Mouse (Mus musculus) gastrocnemius, postnatal 36 days (tissue): ENCODE data around the gene Mbd5. TPM values are rescaled to one million over a fixed set of nuclear protein-coding genes. Genes with fewer than 3 reads are reported as not detected.
A peak's percentile ranks its signal among the peaks of the same experiment; 100 is the strongest.
"Not testable (repeated sequence)": the region's sequence is repeated elsewhere in the genome, so short reads cannot be mapped to it uniquely, and the experiment has no call there.

Experiments used
- DNase-seq, 2 experiments: peaks; one replicate each; pipeline ENCODE4 v3.0.0; 2022
- intact Hi-C: fragments of 180-260 bp; cut with DNase I; formaldehyde crosslinking; loops from one replicate; pipeline ENCODE4 v1.15.1; 2025
- total RNA-seq, 2 experiments: library from RNA; stranded (reverse); gene quantifications; 2 replicates each; pipeline ENCODE4 v1.2.3; 2021

The Mbd5 gene
- total RNA-seq, 2 experiments from 2014 or later, result 29.5 to 31.0 TPM

DNA sequence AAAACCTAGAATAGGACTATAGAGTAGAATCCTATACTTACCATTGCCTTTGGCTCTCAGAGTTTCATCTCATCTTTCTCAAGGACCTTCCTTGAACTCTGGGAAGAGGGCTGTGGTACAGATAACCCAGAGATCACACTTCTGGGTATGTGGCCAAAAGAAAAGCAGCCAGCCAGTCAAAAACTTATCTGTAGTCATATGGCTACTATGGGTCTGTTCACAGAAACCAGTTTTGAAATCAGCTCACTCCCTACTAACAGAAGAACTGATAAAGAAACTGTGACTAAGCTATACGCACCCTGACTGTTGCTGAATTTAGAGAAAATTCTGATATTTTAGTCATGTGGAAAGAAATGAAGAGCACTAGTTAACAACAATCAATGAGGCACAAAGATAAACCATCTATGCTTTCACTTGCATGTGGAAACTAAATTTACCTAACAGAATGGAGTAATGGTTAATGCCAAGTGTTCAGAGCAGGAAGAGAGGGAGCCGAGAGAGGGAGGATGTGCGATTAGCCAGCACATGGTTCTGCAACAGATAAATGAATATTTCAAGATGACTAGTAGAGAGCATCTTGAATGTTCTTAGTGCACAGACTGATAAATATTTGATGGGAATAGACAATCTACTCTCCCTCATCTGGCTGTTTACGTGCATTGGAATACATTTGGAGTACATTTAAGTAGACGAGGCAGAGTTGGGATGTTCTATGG, 211.1 kb downstream of the Mbd5 start:
- intact Hi-C loops, result no loop called here

GRCm38 (mm10) chr2:49169766-49170165, 220.5 kb downstream of the Mbd5 start:
- DNase-seq, result no peak
- intact Hi-C loops, result no loop called here

More for the DNA sequence above, 211.1 kb downstream of the Mbd5 start:
- DNase-seq, result no peak

- no peak for DNase-seq
- intact Hi-C loops, result no loop called here
These were observed 227.7 kb downstream of the Mbd5 start for GRCm38 (mm10) chr2:49177015-49177414.

- intact Hi-C loops, result no loop called here
- DNase-seq, result no peak
These were observed 241.7 kb downstream of the Mbd5 start for GRCm38 (mm10) chr2:49190984-49191383.

GRCm38 (mm10) chr2:49191695-49192094, 242.4 kb downstream of the Mbd5 start:
- DNase-seq, result no peak
- intact Hi-C loops, result no loop called here

GRCm38 (mm10) chr2:49204081-49204480, 254.8 kb downstream of the Mbd5 start:
- DNase-seq, result no peak
- intact Hi-C loops, result no loop called here

DNA sequence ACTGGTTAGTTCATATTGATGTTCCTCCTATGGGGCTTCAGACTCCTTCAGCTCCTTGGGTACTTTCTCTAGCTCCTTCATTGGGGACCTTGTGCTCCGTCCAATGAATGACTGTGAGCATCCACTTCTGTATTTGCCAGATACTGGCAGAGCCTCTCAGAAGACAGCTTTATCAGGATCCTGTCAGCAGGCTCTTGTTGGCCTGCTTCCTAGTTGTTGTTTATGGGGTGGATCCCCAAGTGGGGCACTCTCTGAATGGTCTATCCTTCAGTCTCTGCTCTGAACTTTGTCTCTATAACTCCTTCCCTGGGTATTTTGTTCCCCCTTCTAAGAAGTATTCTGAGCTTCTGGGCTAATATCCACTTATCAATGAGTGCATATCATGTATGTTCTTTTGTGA, 256.4 kb downstream of the Mbd5 start:
- DNase-seq, intact Hi-C loops: not testable (repeated sequence)

DNA sequence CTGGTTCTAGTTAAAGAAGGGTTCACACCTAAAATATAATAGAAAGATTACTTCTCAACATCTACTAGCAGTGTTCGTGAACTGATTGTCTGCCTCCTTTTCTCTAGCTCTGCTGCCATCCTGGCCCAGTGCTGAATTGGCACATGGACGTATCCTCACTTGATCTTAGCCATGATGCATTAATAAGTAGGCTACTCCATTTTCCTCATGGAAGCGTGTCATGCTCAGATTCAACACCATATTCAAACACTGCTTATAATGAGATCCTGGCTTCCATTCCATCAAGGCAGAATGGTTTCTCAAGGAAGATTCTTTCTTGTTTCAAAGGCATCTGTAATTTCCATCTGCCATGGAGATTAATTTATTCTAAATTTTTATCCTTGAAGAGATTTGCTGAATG, 260.0 kb downstream of the Mbd5 start:
- intact Hi-C loops, result no loop called here
- DNase-seq, result no peak

GRCm38 (mm10) chr2:49210408-49210807, 261.1 kb downstream of the Mbd5 start:
- no peak for DNase-seq
- intact Hi-C loops, result no loop called here

DNA sequence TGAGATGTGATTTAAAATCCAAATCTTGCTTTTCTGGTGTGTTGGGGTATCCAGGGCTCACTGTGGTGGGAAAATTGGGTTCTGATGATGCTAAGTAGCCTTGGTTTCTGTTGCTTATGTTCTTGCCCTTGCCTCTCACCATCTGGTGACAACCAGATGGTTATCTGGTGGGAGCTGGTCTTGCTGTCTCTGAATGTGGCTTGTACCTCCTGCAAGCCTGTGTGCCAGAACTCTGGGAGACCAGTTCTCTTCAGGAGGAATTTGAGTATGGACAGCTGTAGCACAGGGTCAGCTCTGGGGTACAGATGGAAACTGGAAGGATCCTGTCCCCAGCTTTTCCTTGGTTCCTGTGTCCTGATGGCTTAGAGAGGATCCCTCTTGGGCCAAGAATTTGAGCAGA, 280.4 kb downstream of the Mbd5 start:
- intact Hi-C loops, result no loop called here
- no peak for DNase-seq

DNA sequence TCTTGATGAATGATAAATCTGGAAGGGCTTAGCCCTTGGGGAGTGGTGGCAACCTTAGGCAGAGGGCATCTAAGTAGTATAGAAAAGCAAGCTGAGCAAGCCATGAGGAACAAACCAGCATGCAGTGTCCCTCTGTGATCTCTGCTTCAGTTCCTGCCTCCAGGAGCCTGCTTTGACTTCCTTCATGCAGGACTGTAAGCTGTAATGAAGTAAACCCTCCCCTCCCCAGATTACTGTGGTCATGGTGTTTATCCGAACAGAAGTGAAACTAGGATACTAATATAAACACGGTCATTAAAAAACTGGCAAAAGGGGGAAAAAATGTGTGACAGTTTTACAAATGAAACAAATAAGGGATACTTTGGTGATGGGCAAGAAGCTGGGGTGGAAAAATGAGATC, 284.8 kb downstream of the Mbd5 start:
- no peak for DNase-seq
- intact Hi-C loops, result no loop called here

DNA sequence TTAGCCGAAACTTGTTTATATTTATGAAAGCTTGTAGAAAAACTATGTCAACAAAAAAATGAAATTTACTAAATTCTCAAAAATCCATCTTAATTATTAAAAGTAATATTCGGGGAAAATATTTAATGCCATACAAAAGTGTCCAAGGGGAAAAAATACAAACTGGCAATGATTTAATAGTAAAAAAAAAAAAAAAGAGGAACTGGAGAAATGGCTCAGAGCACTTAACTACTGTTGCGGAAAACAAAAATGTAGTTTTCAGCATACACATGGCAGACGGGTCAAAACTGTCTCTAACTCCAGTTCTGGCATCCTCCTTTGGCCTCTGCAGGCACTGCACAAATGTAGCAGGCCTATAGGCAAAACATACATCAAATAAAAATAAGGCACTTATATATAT, 292.4 kb downstream of the Mbd5 start:
- no peak for DNase-seq
- intact Hi-C loops, result no loop called here

DNA sequence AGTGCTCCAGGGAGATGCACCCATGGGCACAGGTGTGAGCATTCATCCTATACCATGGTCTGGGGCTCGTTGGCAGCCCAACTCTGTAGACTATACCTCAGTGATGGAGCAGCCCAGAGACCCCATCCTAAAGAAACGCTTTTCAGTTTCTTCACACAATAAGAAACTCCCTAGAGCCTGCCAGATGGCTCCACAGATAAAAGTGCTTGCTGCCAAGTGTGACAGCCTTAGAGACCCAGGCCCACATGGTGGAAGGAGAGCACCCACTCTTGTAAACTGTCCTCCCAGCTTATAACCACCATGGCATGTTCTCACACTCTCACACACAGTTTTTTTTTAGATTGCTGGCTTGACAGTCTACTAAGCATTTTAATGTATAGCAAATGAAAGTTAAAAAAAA, 314.8 kb downstream of the Mbd5 start:
- intact Hi-C loops, result no loop called here
- no peak for DNase-seq

DNA sequence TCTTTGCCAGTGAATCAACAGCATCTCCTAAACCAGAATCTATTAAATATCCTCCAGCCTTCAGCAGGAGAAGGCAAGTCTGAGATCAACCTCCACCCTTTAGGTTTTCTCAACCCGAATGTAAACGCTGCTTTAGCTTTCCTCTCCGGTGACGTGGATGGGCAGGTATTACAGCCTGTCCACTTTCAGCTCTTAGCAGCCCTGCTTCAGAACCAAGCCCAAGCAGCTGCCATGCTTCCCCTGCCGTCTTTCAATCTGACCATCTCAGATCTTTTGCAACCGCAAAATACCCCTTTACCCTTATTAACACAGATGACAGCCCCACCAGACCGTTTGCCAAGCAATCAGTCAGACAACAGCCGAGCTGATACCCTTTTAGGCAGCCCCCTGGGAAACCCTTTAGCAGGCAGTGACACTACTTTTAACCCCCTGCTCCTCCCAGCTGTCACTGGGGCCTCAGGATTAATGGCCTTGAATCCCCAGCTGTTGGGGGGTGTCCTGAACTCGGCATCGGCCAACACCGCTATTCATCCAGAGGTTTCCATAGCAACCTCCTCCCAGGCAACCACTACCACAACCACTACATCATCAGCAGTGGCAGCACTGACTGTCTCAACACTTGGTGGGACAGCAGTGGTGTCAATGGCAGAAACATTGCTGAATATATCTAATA, 323.1 kb downstream of the Mbd5 start:
- intact Hi-C loops, result loop anchor here (10.0 kb wide), 1 partner anchor 818 kb away; no protein-coding TSS in a partner anchor
- DNase-seq, result no peak

- DNase-seq, result no peak
- intact Hi-C loops, result loop anchor here (10.0 kb wide), 1 partner anchor 821 kb away; no protein-coding TSS in a partner anchor
These were observed 326.9 kb downstream of the Mbd5 start for GRCm38 (mm10) chr2:49276017-49276722.

GRCm38 (mm10) chr2:49280496-49280895, 331.2 kb downstream of the Mbd5 start:
- intact Hi-C loops, result no loop called here
- no peak for DNase-seq

DNA sequence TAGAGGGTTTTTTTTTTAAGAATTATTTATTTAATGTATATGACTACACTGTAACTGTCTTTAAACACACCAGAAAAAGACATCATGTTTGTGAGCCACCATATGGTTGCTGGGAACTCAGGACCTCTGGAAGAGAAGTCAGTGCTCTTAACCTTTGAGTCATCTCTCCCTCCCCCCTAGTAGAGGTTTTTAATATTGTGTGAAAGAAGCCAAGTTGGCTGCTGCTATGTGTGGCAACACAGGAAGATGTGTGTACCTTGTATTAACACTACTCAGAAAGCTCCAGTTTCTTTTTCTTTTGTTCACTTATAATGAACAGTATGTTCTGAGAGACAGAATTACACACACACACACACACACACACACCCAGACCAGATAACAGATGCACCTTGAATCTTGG, 334.3 kb downstream of the Mbd5 start:
- no peak for DNase-seq

DNA sequence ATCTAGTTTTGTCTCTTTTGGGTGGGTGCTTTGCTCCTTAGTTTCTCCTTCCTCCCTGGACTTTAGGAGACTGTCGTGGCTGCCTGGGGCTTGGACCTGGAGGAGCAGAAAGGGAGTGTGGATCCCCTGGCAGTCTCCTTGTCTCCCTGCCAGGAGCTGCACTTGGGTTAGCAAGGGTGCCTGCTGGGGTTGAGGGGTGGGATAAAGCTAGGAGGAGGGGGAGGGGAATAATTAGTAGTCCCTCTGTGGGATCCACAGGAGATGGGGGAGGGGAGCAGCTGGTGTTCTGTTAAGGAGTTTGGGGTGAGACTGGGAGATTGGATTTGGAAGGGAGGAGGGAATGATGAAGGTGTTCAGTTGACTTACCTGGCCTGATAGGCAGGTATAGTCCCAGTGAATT, 337.7 kb downstream of the Mbd5 start:
- no peak for DNase-seq
- intact Hi-C loops, result no loop called here

More for the DNA sequence above, 334.3 kb downstream of the Mbd5 start:
- intact Hi-C loops, result no loop called here

- intact Hi-C loops, result no loop called here
- DNase-seq, result no peak
These were observed 342.4 kb downstream of the Mbd5 start for GRCm38 (mm10) chr2:49291709-49292108.

- DNase-seq, result peak; percentile 73 to 74
- intact Hi-C loops, result loop anchor here (2.0 kb wide), 1 partner anchor 404 kb away; no protein-coding TSS in a partner anchor
These were observed 363.5 kb downstream of the Mbd5 start for GRCm38 (mm10) chr2:49312629-49313447.

GRCm38 (mm10) chr2:49333594-49333993, 384.3 kb downstream of the Mbd5 start:
- DNase-seq, result no peak
- intact Hi-C loops, result no loop called here
